Mouse (Mus musculus): ENCODE data around the gene 4933414I15Rik.

The 4933414I15Rik gene

GRCm38 (mm10) chr11:50943506-50943905 is at the start of gene 4933414I15Rik:
Gene 4933414I15Rik, minus strand, starts transcription at chr11:50943765.
- no peak for DNase-seq

- no peak for DNase-seq
Observed at GRCm38 (mm10) chr11:50981667-50982066, 38.1 kb upstream of the 4933414I15Rik start, which contains the start of gene Olfr1377. Gene Olfr1377, plus strand, starts transcription at chr11:50981967.

GRCm38 (mm10) chr11:50977216-50977615 is 33.7 kb upstream of the 4933414I15Rik start:
- no peak for DNase-seq

GRCm38 (mm10) chr11:50966230-50966629 is 22.7 kb upstream of the 4933414I15Rik start, which contains the start of gene Olfr1378:
Gene Olfr1378, plus strand, starts transcription at chr11:50966530.
- DNase-seq, result no peak

- DNase-seq, result peak; percentile 21
Observed at GRCm38 (mm10) chr11:50964886-50965285, 21.3 kb upstream of the 4933414I15Rik start.

GRCm38 (mm10) chr11:50953665-50954064 is 10.1 kb upstream of the 4933414I15Rik start, which contains the start of gene Prop1:
Gene Prop1, minus strand, starts transcription at chr11:50953765.
- no peak for DNase-seq

GRCm38 (mm10) chr11:50952290-50952689 is 8.7 kb upstream of the 4933414I15Rik start:
- DNase-seq, result peak; percentile 27

GRCm38 (mm10) chr11:50942386-50942785 is 1.2 kb downstream of the 4933414I15Rik start:
- DNase-seq, result no peak

- DNase-seq, result peak; percentile 40
Observed at GRCm38 (mm10) chr11:50939621-50940366, 3.8 kb downstream of the 4933414I15Rik start.

- no peak for DNase-seq
Observed at GRCm38 (mm10) chr11:50938435-50938834, 5.1 kb downstream of the 4933414I15Rik start.

- no peak for DNase-seq
Observed at GRCm38 (mm10) chr11:50932040-50932439, 11.5 kb downstream of the 4933414I15Rik start.

GRCm38 (mm10) chr11:50931451-50931866 is 12.1 kb downstream of the 4933414I15Rik start, which contains the start of gene Zfp354b:
Gene Zfp354b, minus strand, starts transcription at chr11:50931633.
- peak; percentile 93 for DNase-seq

- peak; percentile 27 for DNase-seq
Observed at GRCm38 (mm10) chr11:50931021-50931420, 12.5 kb downstream of the 4933414I15Rik start.

- DNase-seq, result peak; percentile 8
Observed at GRCm38 (mm10) chr11:50930469-50931014, 13.0 kb downstream of the 4933414I15Rik start.

GRCm38 (mm10) chr11:50915671-50916320 is 27.8 kb downstream of the 4933414I15Rik start, which contains the start of gene Zfp2:
Gene Zfp2, minus strand, starts transcription at chr11:50916165.
- peak; percentile 94 for DNase-seq

GRCm38 (mm10) chr11:50914461-50914860 is 29.1 kb downstream of the 4933414I15Rik start:
- DNase-seq, result no peak

- no peak for DNase-seq
Observed at GRCm38 (mm10) chr11:50913301-50913700, 30.3 kb downstream of the 4933414I15Rik start.

- DNase-seq, result no peak
Observed at GRCm38 (mm10) chr11:50908136-50908535, 35.4 kb downstream of the 4933414I15Rik start.

GRCm38 (mm10) chr11:50897359-50897758 is 46.2 kb downstream of the 4933414I15Rik start:
- DNase-seq, result no peak

GRCm38 (mm10) chr11:50892441-50892840 is 51.1 kb downstream of the 4933414I15Rik start:
- DNase-seq, result no peak
